Mouse (Mus musculus): ENCODE measurements at regions not wholly inside any gene's neighbourhood (a gene's known extent, or its start where the extent isn't known, plus 50 kb on each side); places are given as distances from the start of the nearest gene placed in this dataset.

DNA sequence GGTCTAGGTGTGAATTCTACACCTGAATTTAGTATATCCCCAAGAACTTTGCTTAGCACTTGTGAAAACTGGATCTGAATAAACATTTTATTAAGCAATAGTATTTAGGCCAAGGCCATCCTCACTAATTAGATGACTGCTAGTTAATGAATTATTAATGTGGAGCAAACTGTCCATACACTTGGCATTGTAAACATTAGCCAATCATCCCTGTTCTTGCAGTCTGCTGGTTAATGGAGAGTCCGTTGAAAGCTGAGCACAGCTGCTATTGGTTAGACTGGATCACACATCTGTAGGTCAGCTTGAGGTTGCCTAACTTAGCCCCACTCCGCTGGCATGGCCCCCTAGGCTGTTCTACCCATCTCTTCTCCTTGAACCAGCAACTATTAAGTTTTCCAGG, 826.2 kb upstream of the 4930452B06Rik start:
- Histone ChIP-seq H3K4me3 (ENCODE audit: low read depth, low read length) (no peak overlapping the region), H3K36me3 (ENCODE audit: control insufficient read depth, insufficient read depth, low read length) (no peaks in the 10 kb centered on the region), H3K27me3 (ENCODE audit: control insufficient read depth, insufficient read depth, low read length) (no peaks in the 10 kb centered on the region), H3K9me3 (ENCODE audit: control insufficient read depth, low read length) (no peaks in the 10 kb centered on the region), H3K27ac (ENCODE audit: low read depth, low read length) (no peak overlapping the region), H3K9ac (ENCODE audit: low read length) (no peak overlapping the region), H3K4me1 (ENCODE audit: control insufficient read depth, insufficient read depth, low read length) (no peaks in the 10 kb centered on the region; the same call in 1 of the 2 replicates), H3K4me2 (ENCODE audit: low read depth) (no peak overlapping the region)
- ATAC-seq (ENCODE audit: insufficient read depth, low FRiP score, low TSS enrichment) (no peak), DNase-seq (ENCODE audit: low spot score) (no peak)
- WGBS: 79% methylated on average over 2 of the region's 2 CpGs

- DNase-seq (ENCODE audit: low spot score) (no peak), ATAC-seq (ENCODE audit: insufficient read depth, low FRiP score, low TSS enrichment) (no peak)
- WGBS: 15% methylated on average over 1 of the region's 1 CpGs
- no peak overlapping the region for H3K27ac ChIP-seq (ENCODE audit: low read depth, low read length)
- H3K9ac ChIP-seq (ENCODE audit: low read length): no peak overlapping the region
- no peaks in the 10 kb centered on the region for H3K9me3 ChIP-seq (ENCODE audit: control insufficient read depth, low read length)
- no peak overlapping the region for H3K4me3 ChIP-seq (ENCODE audit: low read depth, low read length)
- no peaks in the 10 kb centered on the region; the same call in 1 of the 2 replicates for H3K4me1 ChIP-seq (ENCODE audit: control insufficient read depth, insufficient read depth, low read length)
- no peaks in the 10 kb centered on the region for H3K36me3 ChIP-seq (ENCODE audit: control insufficient read depth, insufficient read depth, low read length)
- H3K4me2 ChIP-seq (ENCODE audit: low read depth): no peak overlapping the region
- H3K27me3 ChIP-seq (ENCODE audit: control insufficient read depth, insufficient read depth, low read length): no peaks in the 10 kb centered on the region
Measured at GRCm38 (mm10) chr14:9488585-9488984, 822.5 kb upstream of the 4930452B06Rik start.

- Histone ChIP-seq H3K36me3 (ENCODE audit: control insufficient read depth, insufficient read depth, low read length) (no peaks in the 10 kb centered on the region), H3K4me3 (ENCODE audit: low read depth, low read length) (no peak overlapping the region), H3K4me2 (ENCODE audit: low read depth) (no peak overlapping the region), H3K4me1 (ENCODE audit: control insufficient read depth, insufficient read depth, low read length) (no peaks in the 10 kb centered on the region), H3K27ac (ENCODE audit: low read depth, low read length) (no peak overlapping the region), H3K9me3 (ENCODE audit: control insufficient read depth, low read length) (no peaks in the 10 kb centered on the region), H3K27me3 (ENCODE audit: control insufficient read depth, insufficient read depth, low read length) (no peaks in the 10 kb centered on the region), H3K9ac (ENCODE audit: low read length) (no peak overlapping the region)
- ATAC-seq (ENCODE audit: insufficient read depth, low FRiP score, low TSS enrichment) (no peak), DNase-seq (ENCODE audit: low spot score) (no peak)
Measured at GRCm38 (mm10) chr14:9478981-9479380, 812.9 kb upstream of the 4930452B06Rik start.

DNA sequence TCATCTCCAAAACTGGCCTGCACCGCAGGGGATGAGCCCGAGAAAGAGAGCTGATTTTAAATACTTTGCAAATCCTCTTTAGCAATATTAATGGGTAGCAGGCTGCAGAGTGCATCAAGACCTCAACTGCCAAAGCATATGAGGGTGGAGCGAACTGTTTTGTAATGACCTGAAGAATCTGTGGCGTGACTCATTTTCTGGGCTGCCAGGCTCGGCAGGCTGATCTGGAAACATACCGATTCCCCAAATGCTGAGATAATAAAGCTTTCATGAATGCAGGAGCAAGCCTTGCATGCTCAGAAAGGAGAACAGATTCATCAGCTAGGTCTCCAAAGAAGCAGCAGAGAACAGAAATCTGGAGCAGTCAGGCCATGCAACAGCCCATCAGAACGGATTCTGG, 809.1 kb upstream of the 4930452B06Rik start:
- H3K9me3 ChIP-seq (ENCODE audit: control insufficient read depth, low read length): no peaks in the 10 kb centered on the region
- H3K27ac ChIP-seq (ENCODE audit: low read depth, low read length): no peak overlapping the region
- no peak overlapping the region for H3K4me2 ChIP-seq (ENCODE audit: low read depth)
- no peak overlapping the region for H3K4me3 ChIP-seq (ENCODE audit: low read depth, low read length)
- whole genome bisulfite sequencing: 87% methylated on average over 7 of the region's 7 CpGs
- no peaks in the 10 kb centered on the region for H3K27me3 ChIP-seq (ENCODE audit: control insufficient read depth, insufficient read depth, low read length)
- no peaks in the 10 kb centered on the region for H3K36me3 ChIP-seq (ENCODE audit: control insufficient read depth, insufficient read depth, low read length)
- DNase-seq (ENCODE audit: low spot score) (no peak), ATAC-seq (ENCODE audit: insufficient read depth, low FRiP score, low TSS enrichment) (no peak)
- H3K9ac ChIP-seq (ENCODE audit: low read length): no peak overlapping the region
- H3K4me1 ChIP-seq (ENCODE audit: control insufficient read depth, insufficient read depth, low read length): no peaks in the 10 kb centered on the region

DNA sequence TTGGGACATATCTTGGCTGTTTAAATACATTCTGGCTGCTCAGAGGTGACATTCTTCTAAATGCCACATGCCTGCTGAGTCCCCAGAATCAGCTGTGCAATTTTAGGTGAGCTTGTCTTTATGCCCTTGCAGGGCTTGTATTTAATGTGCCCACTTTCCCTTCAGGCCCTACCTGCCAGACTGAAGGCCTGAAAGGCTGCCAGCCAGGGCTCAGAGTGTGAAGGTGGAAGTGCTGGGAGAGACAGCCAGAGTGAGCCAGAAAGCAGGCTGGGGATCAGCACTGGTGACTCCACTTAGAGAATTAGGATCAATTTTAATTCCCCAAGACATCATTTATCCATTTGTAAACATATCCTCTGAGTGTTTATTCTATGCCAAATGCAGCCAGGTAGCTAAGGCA, 803.6 kb upstream of the 4930452B06Rik start:
- Histone ChIP-seq H3K9ac (ENCODE audit: low read length) (no peak overlapping the region), H3K27me3 (ENCODE audit: control insufficient read depth, insufficient read depth, low read length) (no peaks in the 10 kb centered on the region)
- ATAC-seq (ENCODE audit: insufficient read depth, low FRiP score, low TSS enrichment): no peak

DNA sequence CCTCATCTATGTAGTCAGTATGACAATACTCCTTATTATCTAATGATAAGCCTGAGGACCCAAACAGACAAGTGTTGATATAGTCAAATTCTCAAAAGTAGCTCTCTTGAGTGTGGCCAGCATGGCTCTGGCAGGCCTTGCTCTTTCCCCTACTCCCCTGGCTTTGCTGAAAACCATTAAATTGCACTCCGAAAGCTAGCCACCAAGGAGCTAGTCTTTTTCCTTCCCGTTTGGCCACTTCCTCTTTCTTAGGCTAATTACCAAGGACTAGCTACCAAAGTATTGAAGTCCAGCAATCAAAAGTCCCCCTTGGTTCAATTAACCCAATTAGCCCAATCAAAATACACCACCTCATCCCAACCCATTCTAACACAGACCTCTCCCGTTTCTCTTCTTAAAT, 802.6 kb upstream of the 4930452B06Rik start:
- no peaks in the 10 kb centered on the region for H3K4me1 ChIP-seq (ENCODE audit: control insufficient read depth, insufficient read depth, low read length)
- ATAC-seq (ENCODE audit: insufficient read depth, low FRiP score, low TSS enrichment): no peak
- H3K9ac ChIP-seq (ENCODE audit: low read length): no peak overlapping the region
- no peak overlapping the region for H3K4me2 ChIP-seq (ENCODE audit: low read depth)
- no peak overlapping the region for H3K27ac ChIP-seq (ENCODE audit: low read depth, low read length)
- H3K9me3 ChIP-seq (ENCODE audit: control insufficient read depth, low read length): no peaks in the 10 kb centered on the region
- H3K36me3 ChIP-seq (ENCODE audit: control insufficient read depth, insufficient read depth, low read length): no peaks in the 10 kb centered on the region
- H3K27me3 ChIP-seq (ENCODE audit: control insufficient read depth, insufficient read depth, low read length): no peaks in the 10 kb centered on the region
- 77% methylated on average over 3 of the region's 3 CpGs for WGBS
- DNase-seq (ENCODE audit: low spot score): no peak
- H3K4me3 ChIP-seq (ENCODE audit: low read depth, low read length): no peak overlapping the region

More for the DNA sequence above, 803.6 kb upstream of the 4930452B06Rik start:
- no peaks in the 10 kb centered on the region for H3K9me3 ChIP-seq (ENCODE audit: control insufficient read depth, low read length)
- H3K36me3 ChIP-seq (ENCODE audit: control insufficient read depth, insufficient read depth, low read length): no peaks in the 10 kb centered on the region
- no peak overlapping the region for H3K4me3 ChIP-seq (ENCODE audit: low read depth, low read length)
- DNase-seq (ENCODE audit: low spot score): no peak
- H3K4me2 ChIP-seq (ENCODE audit: low read depth): no peak overlapping the region
- H3K27ac ChIP-seq (ENCODE audit: low read depth, low read length): no peak overlapping the region
- no peaks in the 10 kb centered on the region for H3K4me1 ChIP-seq (ENCODE audit: control insufficient read depth, insufficient read depth, low read length)

DNA sequence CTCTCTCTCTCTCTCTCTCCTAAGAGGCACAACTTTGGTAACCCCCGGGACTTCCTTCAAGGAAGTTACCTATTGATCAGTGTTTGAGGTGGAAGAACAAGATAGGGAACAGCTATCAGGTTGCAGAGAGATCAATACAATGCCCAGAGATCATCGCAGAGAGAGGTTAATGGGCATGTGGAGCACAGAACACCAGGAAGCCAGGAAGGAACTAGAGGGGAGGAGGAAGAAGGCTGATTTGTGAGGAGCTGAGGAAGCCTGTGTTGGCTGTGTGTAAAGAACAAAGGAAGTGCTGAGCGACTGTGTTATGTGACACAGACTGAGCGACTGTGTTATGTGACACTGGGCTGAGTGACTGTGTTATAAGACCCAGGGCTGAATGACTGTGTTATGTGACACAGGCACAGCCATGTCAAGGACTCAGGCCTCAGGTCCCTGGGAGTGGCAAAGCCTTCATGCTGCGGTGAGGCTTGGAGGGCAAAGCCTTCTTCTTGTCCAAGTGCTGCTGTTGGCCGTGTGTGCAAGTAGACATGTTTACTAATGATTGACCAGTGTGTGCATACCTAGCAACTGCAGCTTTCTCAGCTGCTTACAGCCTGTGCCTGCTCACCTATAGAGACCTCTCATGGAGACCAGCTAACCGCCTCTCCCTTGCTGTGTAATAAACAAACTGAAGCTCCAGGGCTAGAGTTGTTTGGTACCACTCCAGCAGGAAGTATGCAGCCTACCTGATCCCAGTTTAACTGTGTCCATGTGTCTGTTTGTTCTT, 801.8 kb upstream of the 4930452B06Rik start:
- Histone ChIP-seq H3K36me3 (ENCODE audit: control insufficient read depth, insufficient read depth, low read length) (no peaks in the 10 kb centered on the region), H3K4me1 (ENCODE audit: control insufficient read depth, insufficient read depth, low read length) (no peaks in the 10 kb centered on the region), H3K9ac (ENCODE audit: low read length) (no peak overlapping the region), H3K27ac (ENCODE audit: low read depth, low read length) (no peak overlapping the region), H3K9me3 (ENCODE audit: control insufficient read depth, low read length) (no peaks in the 10 kb centered on the region), H3K27me3 (ENCODE audit: control insufficient read depth, insufficient read depth, low read length) (no peaks in the 10 kb centered on the region), H3K4me2 (ENCODE audit: low read depth) (no peak overlapping the region), H3K4me3 (ENCODE audit: low read depth, low read length) (no peak overlapping the region)
- 61% methylated on average over 7 of the region's 7 CpGs for WGBS
- DNase-seq (ENCODE audit: low spot score): no peak
- no peak for ATAC-seq (ENCODE audit: insufficient read depth, low FRiP score, low TSS enrichment)

GRCm38 (mm10) chr14:9460006-9460405, 794.0 kb upstream of the 4930452B06Rik start:
- Histone ChIP-seq H3K4me1 (ENCODE audit: control insufficient read depth, insufficient read depth, low read length) (no peaks in the 10 kb centered on the region), H3K27me3 (ENCODE audit: control insufficient read depth, insufficient read depth, low read length) (no peaks in the 10 kb centered on the region), H3K9me3 (ENCODE audit: control insufficient read depth, low read length) (no peaks in the 10 kb centered on the region), H3K4me2 (ENCODE audit: low read depth) (no peak overlapping the region), H3K4me3 (ENCODE audit: low read depth, low read length) (no peak overlapping the region), H3K36me3 (ENCODE audit: control insufficient read depth, insufficient read depth, low read length) (no peaks in the 10 kb centered on the region), H3K9ac (ENCODE audit: low read length) (no peak overlapping the region), H3K27ac (ENCODE audit: low read depth, low read length) (no peak overlapping the region)
- 96% methylated on average over 3 of the region's 3 CpGs for WGBS
- ATAC-seq (ENCODE audit: insufficient read depth, low FRiP score, low TSS enrichment) (no peak), DNase-seq (ENCODE audit: low spot score) (no peak)

GRCm38 (mm10) chr14:9458856-9459255, 792.8 kb upstream of the 4930452B06Rik start:
- no peak overlapping the region for H3K9ac ChIP-seq (ENCODE audit: low read length)
- 79% methylated on average over 2 of the region's 2 CpGs for WGBS
- H3K4me3 ChIP-seq (ENCODE audit: low read depth, low read length): no peak overlapping the region
- no peaks in the 10 kb centered on the region for H3K9me3 ChIP-seq (ENCODE audit: control insufficient read depth, low read length)
- H3K36me3 ChIP-seq (ENCODE audit: control insufficient read depth, insufficient read depth, low read length): no peaks in the 10 kb centered on the region
- DNase-seq (ENCODE audit: low spot score) (no peak), ATAC-seq (ENCODE audit: insufficient read depth, low FRiP score, low TSS enrichment) (no peak)
- H3K27ac ChIP-seq (ENCODE audit: low read depth, low read length): no peak overlapping the region
- no peaks in the 10 kb centered on the region for H3K4me1 ChIP-seq (ENCODE audit: control insufficient read depth, insufficient read depth, low read length)
- H3K4me2 ChIP-seq (ENCODE audit: low read depth): no peak overlapping the region
- H3K27me3 ChIP-seq (ENCODE audit: control insufficient read depth, insufficient read depth, low read length): no peaks in the 10 kb centered on the region
